Mouse (Mus musculus) layer of hippocampus, adult 18-20 months (tissue): ENCODE measurements around the gene Retreg3. TPM values are rescaled to one million over a fixed set of nuclear protein-coding genes. Genes with fewer than 3 reads are reported as not detected.

ENCODE experiments used
- DNase-seq, 2 experiments: peaks; one replicate each; pipeline ENCODE4 v3.0.0; 2022; ENCODE audit warnings: low spot score in 2 of 2
- microRNA-seq, 2 experiments: library from miRNA; unstranded; fragments of <30 nt; microRNA quantifications; one replicate each; pipeline ENCODE4 v1.2.0; 2021
- total RNA-seq, 2 experiments: library from RNA; stranded (reverse); gene quantifications; 2 replicates each; pipeline ENCODE4 v1.2.3; 2021

The Retreg3 gene
- total RNA-seq, 2 experiments from 2014 or later: 57.2 to 58.1 TPM

GRCm38 (mm10) chr11:101057860-101058259, 61.8 kb downstream of the Retreg3 start:
- peak; percentile 73 to 91 for DNase-seq

DNA sequence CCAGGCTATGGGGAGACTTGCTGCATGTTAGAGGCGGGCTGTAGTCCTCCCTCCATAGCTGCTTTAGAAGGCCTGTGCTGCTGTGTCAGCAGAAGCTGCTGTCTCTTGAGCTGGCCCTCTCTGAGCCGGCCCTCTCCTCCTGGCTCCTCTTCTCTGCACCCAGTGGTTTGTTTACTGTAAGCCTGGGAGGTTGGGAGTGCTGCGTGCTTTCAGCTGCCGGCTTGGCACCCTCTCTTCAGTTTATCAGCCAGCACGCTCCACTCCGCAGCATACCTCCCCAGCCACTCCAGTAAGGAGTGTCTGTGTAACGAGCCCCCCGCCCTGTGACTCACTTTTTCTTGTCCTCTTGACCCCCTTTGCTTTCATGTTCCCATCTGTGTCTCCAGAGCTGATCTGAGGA, 62.8 kb downstream of the Retreg3 start:
- no peak for DNase-seq

GRCm38 (mm10) chr11:101055418-101055817, 64.3 kb downstream of the Retreg3 start:
- DNase-seq: no peak

DNA sequence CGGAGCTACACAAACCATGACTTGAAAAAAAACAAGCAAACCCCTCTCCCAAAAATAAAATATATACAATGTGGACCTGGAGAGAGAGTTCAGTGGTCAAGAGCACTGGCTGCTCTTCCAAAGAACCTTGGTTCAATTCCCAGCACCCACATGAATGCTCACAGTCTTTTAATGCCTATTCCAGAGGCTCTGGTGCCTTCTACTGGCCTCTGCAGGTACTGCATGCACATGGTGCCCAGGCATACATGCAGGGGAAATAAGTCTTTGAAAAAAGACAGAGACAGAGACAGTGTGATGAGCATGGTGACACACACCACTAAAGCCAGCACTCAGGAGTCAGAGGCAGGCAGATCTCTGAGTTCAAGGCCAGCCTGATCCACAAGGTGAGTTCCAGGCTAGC, 65.7 kb downstream of the Retreg3 start:
- DNase-seq: no peak

- no peak for DNase-seq
Measured at GRCm38 (mm10) chr11:101052751-101053473, 66.8 kb downstream of the Retreg3 start.

GRCm38 (mm10) chr11:101051617-101052016, 68.1 kb downstream of the Retreg3 start:
- DNase-seq: no peak

GRCm38 (mm10) chr11:101051051-101051493, 68.6 kb downstream of the Retreg3 start:
- DNase-seq: peak; percentile 56 to 76

GRCm38 (mm10) chr11:101050359-101050758, 69.3 kb downstream of the Retreg3 start:
- DNase-seq: peak; percentile 64 to 83

- DNase-seq: no peak
Measured at GRCm38 (mm10) chr11:101047502-101047901, 72.2 kb downstream of the Retreg3 start.

GRCm38 (mm10) chr11:101046440-101046839, 73.3 kb downstream of the Retreg3 start:
- no peak for DNase-seq

Small RNAs within 50 kb of the gene (microRNA-seq; reads per million reads assigned to microRNA genes)
- 0 reads per million in 2 experiments for gene Gm27626

Other genes with a start within 250 kb of the Retreg3 start
- 10 to 100 TPM; 35.5 to 35.9 TPM for gene Stat3, start 180.4 kb downstream of the Retreg3 start, total RNA-seq
- 10 to 100 TPM; 15.8 to 16.0 TPM for gene Cavin1, start 149.0 kb downstream of the Retreg3 start, total RNA-seq
- 100 to 1,000 TPM; 421 to 426 TPM for gene Atp6v0a1, start 110.4 kb downstream of the Retreg3 start, total RNA-seq
- gene Naglu, start 49.9 kb downstream of the Retreg3 start, total RNA-seq: 1 to 10 TPM; 6.9 to 8.6 TPM
- 1 to 10 TPM in 1 of 2 experiments, under 1 TPM in 1; 0.66 to 1.5 TPM for gene Hsd17b1, start 41.5 kb downstream of the Retreg3 start, total RNA-seq
- gene Coasy, start 37.3 kb downstream of the Retreg3 start, total RNA-seq: 10 to 100 TPM; 24.5 to 25.7 TPM
- gene Mlx, start 32.6 kb downstream of the Retreg3 start, total RNA-seq: 10 to 100 TPM; 41.6 to 44.3 TPM
- 1 to 10 TPM; 3.4 to 5.4 TPM for gene Psmc3ip, start 24.5 kb downstream of the Retreg3 start, total RNA-seq
- gene Tubg1, start within 50 bp of the Retreg3 start, total RNA-seq: 10 to 100 TPM; 43.7 to 46.5 TPM
- 10 to 100 TPM; 40.2 to 42.7 TPM for gene Tubg2, start 36.0 kb upstream of the Retreg3 start, total RNA-seq
- gene Cntnap1, start 50.6 kb upstream of the Retreg3 start, total RNA-seq: 100 to 1,000 TPM; 154 to 162 TPM
- gene Plekhh3, start 51.5 kb upstream of the Retreg3 start, total RNA-seq: 10 to 100 TPM; 15.0 to 15.3 TPM
- gene Ccr10, start 55.5 kb upstream of the Retreg3 start, total RNA-seq: under 1 TPM in 1 of 2 experiments, not detected in 1; 0.18 TPM
- 10 to 100 TPM; 79.0 to 84.0 TPM for gene Ezh1, start 106.6 kb upstream of the Retreg3 start, total RNA-seq
- 10 to 100 TPM; 62.2 to 72.8 TPM for gene Ramp2, start 126.1 kb upstream of the Retreg3 start, total RNA-seq
- gene Vps25, start 133.8 kb upstream of the Retreg3 start, total RNA-seq: 10 to 100 TPM; 61.8 to 65.6 TPM
- 10 to 100 TPM in 1 of 2 experiments, 1 to 10 TPM in 1; 9.8 to 10.4 TPM for gene Wnk4, start 140.7 kb upstream of the Retreg3 start, total RNA-seq
- gene Cntd1, start 159.1 kb upstream of the Retreg3 start, total RNA-seq: under 1 TPM; 0.30 to 0.47 TPM
- gene Coa3, start 159.2 kb upstream of the Retreg3 start, total RNA-seq: 100 to 1,000 TPM; 102 to 103 TPM
- gene Becn1, start 182.4 kb upstream of the Retreg3 start, total RNA-seq: 100 to 1,000 TPM; 211 to 217 TPM
- 100 to 1,000 TPM; 118 to 127 TPM for gene Psme3, start 196.3 kb upstream of the Retreg3 start, total RNA-seq
- 1 to 10 TPM; 6.3 to 7.0 TPM for gene Aoc2, start 205.2 kb upstream of the Retreg3 start, total RNA-seq
- gene Aoc3, start 210.7 kb upstream of the Retreg3 start, total RNA-seq: under 1 TPM; 0.36 to 0.47 TPM
- gene G6pc, start 247.7 kb upstream of the Retreg3 start, total RNA-seq: not detected